Mouse (Mus musculus) cortical plate, adult 2 months (tissue): ENCODE measurements at regions not wholly inside any gene's neighbourhood (a gene's known extent, or its start where the extent isn't known, plus 50 kb on each side); places are given as distances from the start of the nearest gene placed in this dataset.

Experiments
- CTCF ChIP-seq: fragments of 200-500 bp; IDR thresholded peaks from 2 replicates; pipeline ENCODE4 v1.5.1; 2011; ENCODE audit warnings: mild to moderate bottlenecking, control low read depth, low read length; ENCODE audit not compliant: insufficient read depth; ENCODE audit errors: extremely low read depth
- POLR2A ChIP-seq: fragments of 200-500 bp; IDR thresholded peaks from 2 replicates; pipeline ENCODE4 v1.6.1; 2011; ENCODE audit warnings: mild to moderate bottlenecking, low read length, control low read depth; ENCODE audit not compliant: insufficient read depth; ENCODE audit errors: extremely low read depth

DNA sequence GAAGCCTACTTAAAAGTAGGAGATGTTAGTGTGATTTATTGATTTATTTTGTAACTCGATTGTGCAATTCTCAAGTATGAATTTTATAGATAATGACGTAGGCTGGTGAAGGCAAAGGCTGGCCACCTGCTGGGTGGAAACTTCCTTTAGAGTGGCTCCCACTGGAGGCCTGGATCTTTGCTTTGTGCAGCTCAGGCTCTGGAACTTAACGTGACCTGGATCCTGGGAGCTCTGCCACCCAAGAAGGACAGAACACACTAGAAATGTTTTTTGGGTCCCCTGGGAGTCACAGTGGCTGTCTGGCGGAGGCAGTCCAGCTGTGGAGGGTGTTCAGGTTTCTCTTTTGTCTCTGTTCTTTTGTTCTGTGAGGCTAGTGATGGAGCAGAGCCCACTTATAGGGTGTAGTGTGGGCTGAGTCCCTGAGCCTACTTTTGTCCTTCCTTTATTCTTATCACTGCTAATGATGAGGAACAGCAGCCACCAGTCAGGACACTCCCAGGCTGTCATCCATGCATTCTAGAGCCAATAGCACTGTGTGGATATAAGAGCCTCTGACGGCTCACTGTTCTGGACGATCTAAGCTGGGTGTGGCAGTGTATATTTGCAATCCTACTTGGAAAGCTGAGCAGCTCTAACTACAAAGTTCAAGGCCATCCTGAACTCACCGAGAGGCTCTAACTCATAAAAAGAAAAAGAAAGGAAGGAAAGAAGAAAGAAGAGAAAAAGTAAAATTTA lies 82.3 kb downstream of the Snrpe start:
- no peak for TF ChIP-seq POLR2A
- TF ChIP-seq CTCF = no peak
